Mouse (Mus musculus) R1 (cell line): ENCODE measurements around the gene Gm38100.
A peak's percentile ranks its signal among the peaks of the same experiment; 100 is the strongest.

ENCODE experiments used
- DNase-seq: peaks from one replicate; pipeline ENCODE4 v3.0.0-alpha.2; 2018; ENCODE audit warnings: low read depth, low spot score

The Gm38100 gene

DNA sequence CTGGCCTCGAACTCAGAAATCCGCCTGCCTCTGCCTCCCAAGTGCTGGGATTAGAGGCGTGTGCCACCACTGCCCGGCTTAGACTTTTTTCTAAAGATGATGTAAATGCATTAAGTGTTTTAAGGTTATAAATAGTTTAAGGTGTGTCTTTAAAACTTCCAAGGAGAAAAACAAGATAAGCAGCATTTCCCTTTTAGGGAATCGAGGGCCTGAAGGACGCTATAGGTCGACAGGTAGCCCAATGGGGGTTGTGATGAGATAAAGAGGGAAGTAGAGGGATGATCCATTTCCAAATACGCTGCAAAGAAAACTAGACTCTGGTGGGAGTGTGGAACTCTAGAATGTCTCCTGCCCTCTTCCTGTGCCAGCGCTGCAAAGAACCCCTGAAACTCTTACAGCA, at the start of gene Gm38100:
Gm38100 (plus strand) TSS at position 301 of the 400 bp plus-strand sequence.
- DNase-seq, result no peak

GRCm38 (mm10) chr1:175870716-175871115, 49.4 kb upstream of the Gm38100 start:
- peak; percentile 17 for DNase-seq

GRCm38 (mm10) chr1:175872028-175872816, 47.9 kb upstream of the Gm38100 start:
- no peak for DNase-seq

DNA sequence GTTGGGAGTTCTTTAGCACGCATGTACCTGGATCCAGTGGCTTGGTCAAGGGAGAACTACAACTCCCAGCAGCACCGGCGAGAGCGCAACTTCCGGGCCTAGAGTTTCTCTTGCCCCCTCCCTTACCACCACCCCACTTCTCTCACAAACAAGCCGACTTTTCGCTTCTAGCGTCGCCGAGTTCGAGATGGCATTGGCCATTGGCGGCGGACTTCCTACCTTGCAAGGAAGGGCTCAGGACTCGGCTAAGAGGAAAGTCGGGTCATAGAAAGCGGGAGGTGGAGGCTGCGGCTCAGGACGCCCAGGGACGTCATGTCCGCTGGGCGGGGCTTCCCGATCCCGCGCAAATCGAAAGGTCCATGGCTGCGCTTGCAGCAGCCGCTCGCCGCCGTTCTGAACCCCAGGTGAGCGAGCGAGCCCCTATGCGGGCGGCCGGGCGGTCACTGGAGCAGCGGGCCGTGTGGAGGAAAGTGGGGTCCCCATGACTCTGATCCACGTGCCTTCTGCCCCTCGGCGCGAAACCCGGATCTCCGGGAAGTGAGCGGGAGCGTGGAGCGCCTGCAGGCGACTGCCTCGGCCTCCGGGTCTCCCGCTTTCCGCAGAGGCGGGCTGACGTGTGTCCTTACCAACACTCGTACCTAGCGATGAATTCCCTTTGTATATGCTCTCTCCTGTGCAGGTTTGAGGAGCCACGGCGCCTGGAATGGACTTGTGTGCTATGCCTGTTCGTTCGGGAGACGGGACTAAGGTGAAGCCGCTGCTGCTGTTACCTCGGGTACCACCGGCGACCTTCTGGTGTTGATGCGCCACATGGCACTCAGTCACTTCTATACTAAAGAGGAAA, 39.5 kb upstream of the Gm38100 start, which contains the start of gene Exo1:
Exo1 (plus strand) TSS at position 129 of the 844 bp plus-strand sequence.
- DNase-seq, result peak; percentile 90

DNA sequence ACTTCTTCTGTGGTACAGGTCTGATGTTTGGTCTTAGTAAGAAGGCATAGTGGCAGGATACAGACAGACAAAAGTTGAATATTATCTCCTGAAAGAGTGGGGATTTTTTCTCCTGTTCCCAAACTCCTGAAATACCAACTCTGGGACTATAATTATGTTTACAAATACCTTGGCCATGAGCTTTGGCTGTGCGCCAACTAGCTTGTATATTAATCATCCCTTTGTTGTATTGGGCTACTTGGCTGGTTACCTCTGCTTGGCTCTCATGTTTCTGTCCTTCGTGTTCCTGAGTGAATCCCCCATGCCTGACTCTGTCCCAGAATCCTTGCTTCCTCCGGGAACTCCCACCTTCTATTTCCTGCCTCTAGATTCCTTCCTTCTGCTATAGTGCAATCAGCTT, 36.7 kb upstream of the Gm38100 start:
- no peak for DNase-seq

DNA sequence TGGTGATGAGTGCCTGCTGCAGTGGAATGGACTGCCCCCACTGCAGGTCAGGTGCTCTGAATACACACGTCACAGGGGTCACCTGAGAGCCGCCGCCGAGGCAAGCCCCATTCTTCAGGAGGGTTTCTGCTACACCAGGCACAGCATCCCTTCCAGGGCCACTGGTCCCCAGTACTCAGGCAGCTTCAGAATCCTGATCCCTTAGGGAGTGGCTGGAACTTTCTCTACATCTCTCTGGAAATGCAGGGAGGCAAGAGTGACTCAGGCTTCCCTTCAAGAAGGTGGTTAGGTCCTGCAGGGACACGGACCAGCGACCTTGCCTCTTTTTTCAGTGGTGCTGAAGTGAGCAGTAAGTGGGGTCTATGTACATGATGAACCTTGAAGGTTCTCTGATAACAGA, 26.9 kb upstream of the Gm38100 start:
- DNase-seq, result no peak

DNA sequence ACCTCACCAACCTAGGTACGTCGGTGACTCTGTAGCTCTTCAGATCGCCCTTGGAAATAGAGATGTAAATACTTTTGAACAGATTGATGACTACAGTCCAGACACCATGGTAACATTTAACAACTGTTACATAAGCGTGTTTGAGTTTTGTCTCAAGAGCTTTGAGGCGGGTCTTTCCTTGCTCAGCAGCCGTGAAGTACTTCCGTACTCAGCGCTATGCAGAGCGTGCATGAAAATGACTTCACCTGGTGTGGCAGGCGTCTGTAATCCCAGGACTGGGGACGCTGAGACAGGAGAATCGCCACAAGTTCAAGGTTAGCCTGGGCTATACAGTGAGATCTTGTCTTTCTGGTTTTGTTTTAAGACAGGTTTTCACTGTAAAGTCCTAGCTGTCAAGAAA, 26.4 kb upstream of the Gm38100 start:
- DNase-seq, result no peak

DNA sequence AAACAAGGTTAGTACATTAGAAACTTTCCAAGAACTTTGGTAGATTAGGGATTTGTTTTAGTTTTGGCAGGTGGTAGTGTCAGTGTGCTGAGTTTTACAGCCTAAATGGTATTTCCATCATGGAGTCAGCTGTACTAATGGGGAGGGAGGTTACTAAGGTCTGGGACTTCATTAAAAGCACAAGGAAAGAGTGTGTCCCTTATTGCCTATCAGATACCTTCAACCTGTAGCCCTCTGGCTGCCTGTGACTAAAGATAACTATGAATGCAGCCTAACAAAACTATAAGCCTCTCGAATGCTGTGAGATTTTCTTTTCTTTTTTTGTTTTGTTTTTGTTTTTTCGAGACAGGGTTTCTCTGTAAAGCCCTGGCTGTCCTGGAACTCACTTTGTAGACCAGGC, 8.9 kb upstream of the Gm38100 start:
- no peak for DNase-seq

GRCm38 (mm10) chr1:175912038-175912437, 8.1 kb upstream of the Gm38100 start:
- peak; percentile 32 for DNase-seq

DNA sequence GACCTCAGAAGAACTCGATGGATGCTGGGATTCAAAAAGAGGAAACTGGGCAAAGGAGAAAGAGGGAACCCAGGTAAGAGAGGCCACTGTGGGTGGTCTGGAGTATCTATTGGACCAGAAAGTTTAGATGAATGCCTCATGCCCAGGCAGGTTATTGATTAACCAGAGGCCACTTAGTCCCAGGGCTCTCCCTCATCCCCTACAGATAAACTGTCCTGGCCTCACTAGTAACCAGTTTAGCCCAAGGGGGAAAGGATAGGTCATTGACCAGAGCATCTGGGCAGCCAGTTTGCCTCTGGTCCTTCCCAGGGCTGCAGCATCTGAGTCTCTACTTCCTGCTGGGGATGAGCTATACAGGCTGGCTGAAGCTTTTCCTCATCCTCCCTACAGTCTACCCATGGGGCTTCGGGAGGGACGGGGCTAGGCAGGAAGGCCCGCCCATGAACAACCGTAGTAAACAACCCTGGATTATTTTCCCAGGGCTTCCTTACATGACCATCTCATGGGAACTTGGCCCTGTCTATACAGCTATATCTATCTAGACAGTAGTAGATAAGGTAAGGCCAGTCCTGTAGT, 6.3 kb upstream of the Gm38100 start:
- no peak for DNase-seq

DNA sequence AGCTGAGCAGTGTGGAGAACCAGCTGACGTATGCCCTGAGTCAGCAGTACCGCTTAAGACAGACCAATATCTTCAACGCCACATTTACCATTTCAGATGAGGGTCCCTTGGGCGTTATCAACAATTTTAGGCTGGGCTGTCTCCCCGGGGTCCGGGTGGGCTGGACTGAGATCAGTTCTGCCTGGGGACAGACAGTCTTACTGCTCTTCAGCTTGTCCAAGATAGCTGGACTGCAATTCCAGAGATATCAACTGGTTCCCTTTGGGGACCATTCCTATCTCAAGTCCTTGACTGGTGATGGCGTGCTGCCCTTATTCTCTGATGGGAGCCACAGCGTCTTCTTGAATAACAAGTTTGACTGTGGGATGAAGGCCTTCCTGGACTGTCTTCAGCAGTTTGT, 962 bp downstream of the Gm38100 start:
- no peak for DNase-seq

GRCm38 (mm10) chr1:175923848-175924787, 4.0 kb downstream of the Gm38100 start:
- DNase-seq, result peak; percentile 67

GRCm38 (mm10) chr1:175931391-175931790, 11.3 kb downstream of the Gm38100 start:
- no peak for DNase-seq

DNA sequence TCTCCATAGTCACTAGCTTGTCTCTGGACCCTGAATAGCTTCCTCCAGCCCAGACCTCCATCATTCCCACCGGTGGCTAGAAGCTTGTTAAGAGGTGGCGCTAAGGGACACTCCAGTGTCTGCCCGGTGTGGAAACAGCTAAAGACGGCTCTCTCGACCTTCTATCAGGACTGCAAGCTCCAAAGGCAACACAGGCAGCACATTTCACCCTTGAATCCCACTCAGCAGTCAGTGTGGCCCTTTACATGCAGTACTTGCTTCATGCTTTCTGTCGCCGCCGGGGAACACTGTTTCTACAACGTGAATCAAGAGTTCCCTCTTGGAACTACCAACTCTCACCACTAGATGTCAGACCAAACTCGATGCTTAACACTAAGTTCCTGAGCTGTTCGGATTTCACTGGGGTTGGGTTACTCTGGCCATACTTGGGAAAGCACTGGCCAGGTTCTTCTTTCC, 16.2 kb downstream of the Gm38100 start:
- peak; percentile 88 for DNase-seq

DNA sequence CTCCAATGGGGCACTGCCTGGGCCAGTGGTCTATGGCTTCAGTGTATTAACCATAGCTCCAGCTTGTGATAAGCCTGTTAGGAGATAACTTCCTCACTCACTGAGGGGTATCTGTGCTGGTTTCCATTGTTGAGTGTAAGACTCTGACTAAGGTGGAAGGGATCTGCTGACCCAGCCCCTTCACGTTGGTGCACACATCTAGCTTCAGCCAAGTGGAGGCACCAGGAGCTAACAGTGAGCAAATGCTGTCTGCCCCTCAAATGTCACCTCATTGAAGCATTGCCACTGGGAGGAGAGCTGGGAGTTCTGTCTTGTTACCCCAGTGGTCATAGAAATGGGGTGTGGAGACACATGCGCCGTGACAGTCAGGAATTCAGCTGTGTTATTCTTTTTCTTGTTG, 18.6 kb downstream of the Gm38100 start:
- no peak for DNase-seq

- no peak for DNase-seq
Measured at GRCm38 (mm10) chr1:175943168-175943567, 23.0 kb downstream of the Gm38100 start.

GRCm38 (mm10) chr1:175946718-175947315, 26.7 kb downstream of the Gm38100 start:
- DNase-seq, result no peak

DNA sequence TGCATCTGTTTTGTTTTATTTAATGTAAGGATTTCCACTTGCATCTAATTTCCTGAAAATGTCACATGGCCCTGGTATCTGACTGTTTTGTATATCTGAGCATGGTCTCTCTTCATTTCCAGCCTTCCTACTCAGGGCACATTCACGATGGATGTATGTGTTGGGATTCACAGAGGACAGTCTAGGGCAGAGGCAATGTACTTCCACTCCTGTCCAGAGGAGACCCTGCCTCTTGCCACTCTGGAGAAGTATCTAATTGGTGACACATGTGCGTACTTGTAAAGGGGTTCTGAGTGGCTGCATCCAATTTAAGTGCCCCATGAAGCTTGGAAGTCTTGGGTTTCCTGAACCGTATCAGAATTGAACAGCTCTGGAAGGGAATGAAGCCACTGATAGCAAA, 30.3 kb downstream of the Gm38100 start:
- no peak for DNase-seq

GRCm38 (mm10) chr1:175950851-175951250, 30.7 kb downstream of the Gm38100 start:
- no peak for DNase-seq

- no peak for DNase-seq
Measured at GRCm38 (mm10) chr1:175961786-175962185, 41.7 kb downstream of the Gm38100 start.
